19 mouse cellular contexts compared by ENCODE assay signal in the genomic region with DNA sequence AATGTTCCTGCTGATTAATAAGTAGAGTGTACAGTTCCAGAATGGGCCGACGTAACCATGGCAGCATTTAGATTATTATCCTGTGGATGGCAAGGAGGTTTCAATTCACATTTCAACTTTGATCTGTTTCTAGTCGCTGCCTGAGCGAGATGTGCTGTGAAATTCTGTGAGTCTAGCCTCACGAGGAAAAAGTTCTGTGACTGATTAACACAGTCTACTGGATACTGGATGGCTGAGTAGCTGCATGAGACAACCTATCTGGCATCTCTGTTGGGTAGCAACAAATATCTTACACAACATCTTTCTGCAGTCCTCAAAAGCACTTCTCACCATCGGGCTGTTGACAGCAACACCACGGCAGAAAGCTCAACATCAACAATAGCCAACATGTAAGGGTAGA. TPM values are rescaled to one million over a fixed set of nuclear protein-coding genes. Genes with fewer than 3 reads are reported as not detected.
"Had no signal": no experiment of that assay in that cellular context is flagged by ENCODE, and none has a peak within 500 bp of the region (broad histone marks: within the 10 kb centered on the region; RNA-seq: fewer than 3 reads in every experiment).

No protein-coding gene starts in this region.

- H3K36me3 ChIP-seq: neural tube, embryonic 15.5 days; stomach, embryonic 15.5 days had no signal

- H3K4me1 ChIP-seq: neural tube, embryonic 15.5 days; stomach, embryonic 15.5 days had no signal

- H3K9me3 ChIP-seq: neural tube, embryonic 15.5 days; stomach, embryonic 15.5 days had no signal

- H3K4me2 ChIP-seq: neural tube, embryonic 15.5 days; stomach, embryonic 15.5 days had no signal

- H3K27ac ChIP-seq: neural tube, embryonic 15.5 days; stomach, embryonic 15.5 days; stomach, postnatal 0 days had no signal

- H3K9ac ChIP-seq: neural tube, embryonic 15.5 days; stomach, embryonic 15.5 days had no signal

- H3K27me3 ChIP-seq: neural tube, embryonic 15.5 days; stomach, embryonic 15.5 days had no signal

- DNase-seq: retina, postnatal 1 day; right cerebral cortex, adult 18-20 months; right cerebral cortex, postnatal 14 days; right cerebral cortex, postnatal 25 days; right cerebral cortex, postnatal 4 days; spleen, adult 18-20 months; thymus, adult 18-20 months; thymus, adult 2 months; thymus, postnatal 14 days; thymus, postnatal 25 days; thymus, postnatal 36 days; thymus, postnatal 4 days had no signal

- H3K4me3 ChIP-seq: neural tube, embryonic 15.5 days; stomach, embryonic 15.5 days had no signal

RNA-seq across cellular contexts. Expression of a gene that starts 56.1 kb away (rescaled TPM):
- polyA plus RNA-seq: neural tube, embryonic 14.5 days; neural tube, embryonic 15.5 days; small intestine, adult 2 months; spleen, adult 2 months; testis, adult 2 months; thymus, adult 2 months had no signal
